Mouse (Mus musculus) thymus, adult 2 months (tissue): ENCODE results near the gene Slc39a11.

Experiments
- CTCF ChIP-seq: fragments of 200-500 bp; IDR thresholded peaks from 2 replicates; pipeline ENCODE4 v1.5.1; 2012; ENCODE audit warnings: mild to moderate bottlenecking, control low read depth, low read length, moderate library complexity, borderline replicate concordance; ENCODE audit not compliant: control insufficient read depth, poor library complexity, insufficient read depth; ENCODE audit errors: extremely low read depth
- POLR2A ChIP-seq: fragments of 200-500 bp; IDR thresholded peaks from 2 replicates; pipeline ENCODE4 v1.6.1; 2012; ENCODE audit warnings: mild to moderate bottlenecking, low read length, control low read depth, moderate library complexity; ENCODE audit not compliant: control insufficient read depth, poor library complexity, insufficient read depth; ENCODE audit errors: extremely low read depth

- TF ChIP-seq CTCF = no peak
- TF ChIP-seq POLR2A = no peak
These were observed 77.2 kb downstream of the Slc39a11 start for GRCm38 (mm10) chr11:113572641-113573040.
